Mouse (Mus musculus) inflammation-experienced regulatory T-cells, adult 16 weeks (primary cell): ENCODE results near the gene Gm21698. TPM values are rescaled to one million over a fixed set of nuclear protein-coding genes. Genes with fewer than 3 reads are reported as not detected.

Source experiments
- polyA plus RNA-seq: library from polyadenylated mRNA; unstranded; fragments of 100-300 nt; shearing (Covaris generic); gene quantifications from one replicate; pipeline ENCODE4 v1.2.1, GENCODE M21; 2017

The Gm21698 gene
- polyA plus RNA-seq: not detected

DNA sequence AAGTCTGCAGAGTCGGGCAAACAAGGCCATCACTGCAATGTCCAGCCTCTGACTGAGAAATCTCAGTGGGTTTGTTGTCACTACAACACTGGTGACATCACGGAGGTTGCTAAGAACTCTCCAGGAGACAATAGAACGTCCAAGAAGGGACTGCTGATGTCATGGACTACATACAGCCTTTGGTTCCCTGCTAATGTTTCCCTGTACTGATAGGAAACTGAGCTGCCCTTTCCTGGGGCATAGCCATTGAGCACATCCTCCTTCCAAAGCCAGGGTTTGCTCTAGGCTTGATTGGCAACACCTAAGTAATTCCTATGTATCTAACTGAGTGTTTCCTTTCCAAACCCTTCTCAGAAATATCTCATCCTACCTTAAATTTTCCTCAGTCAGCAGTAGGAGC, at the start of gene Gm21698:
Gene Gm21698 (minus strand): TSS at position 101 of the 400 bp plus-strand sequence.

DNA sequence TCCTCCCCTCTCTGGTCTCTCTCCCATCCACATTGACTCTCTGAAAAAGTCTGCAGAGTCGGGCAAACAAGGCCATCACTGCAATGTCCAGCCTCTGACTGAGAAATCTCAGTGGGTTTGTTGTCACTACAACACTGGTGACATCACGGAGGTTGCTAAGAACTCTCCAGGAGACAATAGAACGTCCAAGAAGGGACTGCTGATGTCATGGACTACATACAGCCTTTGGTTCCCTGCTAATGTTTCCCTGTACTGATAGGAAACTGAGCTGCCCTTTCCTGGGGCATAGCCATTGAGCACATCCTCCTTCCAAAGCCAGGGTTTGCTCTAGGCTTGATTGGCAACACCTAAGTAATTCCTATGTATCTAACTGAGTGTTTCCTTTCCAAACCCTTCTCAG, 34.4 kb upstream of the Gm21698 start, which contains the start of gene Gm5862:
Gene Gm5862 (minus strand): TSS at position 101 of the 400 bp plus-strand sequence.

DNA sequence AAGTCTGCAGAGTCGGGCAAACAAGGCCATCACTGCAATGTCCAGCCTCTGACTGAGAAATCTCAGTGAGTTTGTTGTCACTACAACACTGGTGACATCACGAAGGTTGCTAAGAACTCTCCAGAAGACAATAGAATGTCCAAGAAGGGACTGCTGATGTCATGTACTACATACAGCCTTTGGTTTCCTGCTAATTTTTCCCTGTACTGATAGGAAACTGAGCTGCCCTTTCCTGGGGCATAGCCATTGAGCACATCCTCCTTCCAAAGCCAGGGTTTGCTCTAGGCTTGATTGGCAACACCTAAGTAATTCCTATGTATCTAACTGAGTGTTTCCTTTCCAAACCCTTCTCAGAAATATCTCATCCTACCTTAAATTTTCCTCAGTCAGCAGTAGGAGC, 16.2 kb upstream of the Gm21698 start, which contains the start of gene Gm1979:
Gene Gm1979 (minus strand): TSS at position 101 of the 400 bp plus-strand sequence.

DNA sequence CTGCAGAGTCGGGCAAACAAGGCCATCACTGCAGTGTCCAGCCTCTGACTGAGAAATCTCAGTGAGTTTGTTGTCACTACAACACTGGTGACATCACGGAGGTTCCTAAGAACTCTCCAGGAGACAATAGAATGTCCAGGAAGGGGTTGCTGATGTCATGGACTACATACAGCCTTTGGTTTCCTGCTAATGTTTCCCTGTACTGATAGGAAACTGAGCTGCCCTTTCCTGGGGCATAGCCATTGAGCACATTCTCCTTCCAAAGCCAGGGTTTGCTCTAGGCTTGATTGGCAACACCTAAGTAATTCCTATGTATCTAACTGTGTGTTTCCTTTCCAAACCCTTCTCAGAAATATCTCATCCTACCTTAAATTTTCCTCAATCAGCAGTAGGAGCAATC, 15.9 kb downstream of the Gm21698 start, which contains the start of gene Gm21680:
Gene Gm21680 (minus strand): TSS at position 101 of the 400 bp plus-strand sequence.

DNA sequence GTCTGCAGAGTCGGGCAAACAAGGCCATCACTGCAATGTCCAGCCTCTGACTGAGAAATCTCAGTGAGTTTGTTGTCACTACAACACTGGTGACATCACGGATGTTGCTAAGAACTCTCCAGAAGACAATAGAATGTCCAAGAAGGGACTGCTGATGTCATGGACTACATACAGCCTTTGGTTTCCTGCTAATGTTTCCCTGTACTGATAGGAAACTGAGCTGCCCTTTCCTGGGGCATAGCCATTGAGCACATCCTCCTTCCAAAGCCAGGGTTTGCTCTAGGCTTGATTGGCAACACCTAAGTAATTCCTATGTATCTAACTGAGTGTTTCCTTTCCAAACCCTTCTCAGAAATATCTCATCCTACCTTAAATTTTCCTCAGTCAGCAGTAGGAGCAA, 34.1 kb downstream of the Gm21698 start, which contains the start of gene Gm21671:
Gene Gm21671 (minus strand): TSS at position 101 of the 400 bp plus-strand sequence.

DNA sequence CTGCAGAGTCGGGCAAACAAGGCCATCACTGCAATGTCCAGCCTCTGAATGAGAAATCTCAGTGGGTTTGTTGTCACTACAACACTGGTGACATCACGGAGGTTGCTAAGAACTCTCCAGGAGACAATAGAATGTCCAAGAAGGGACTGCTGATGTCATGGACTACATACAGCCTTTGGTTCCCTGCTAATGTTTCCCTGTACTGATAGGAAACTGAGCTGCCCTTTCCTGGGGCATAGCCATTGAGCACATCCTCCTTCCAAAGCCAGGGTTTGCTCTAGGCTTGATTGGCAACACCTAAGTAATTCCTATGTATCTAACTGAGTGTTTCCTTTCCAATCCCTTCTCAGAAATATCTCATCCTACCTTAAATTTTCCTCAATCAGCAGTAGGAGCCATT, 46.2 kb downstream of the Gm21698 start, which contains the start of gene Gm21663:
Gene Gm21663 (minus strand): TSS at position 101 of the 400 bp plus-strand sequence.

Other genes starting within 250 kb of the Gm21698 start
- 2.3 TPM for gene Actr3b, start 228.7 kb downstream of the Gm21698 start, polyA plus RNA-seq
- gene Gm21663, start 46.3 kb downstream of the Gm21698 start, polyA plus RNA-seq: not detected
- not detected for gene Gm21671, start 34.2 kb downstream of the Gm21698 start, polyA plus RNA-seq
- not detected for gene Gm21680, start 16.0 kb downstream of the Gm21698 start, polyA plus RNA-seq
- not detected for gene Gm1979, start 16.1 kb upstream of the Gm21698 start, polyA plus RNA-seq
- gene Gm5862, start 34.3 kb upstream of the Gm21698 start, polyA plus RNA-seq: not detected
- not detected for gene Speer4a, start 50.9 kb upstream of the Gm21698 start, polyA plus RNA-seq
- not detected for gene Gm7347, start 69.9 kb upstream of the Gm21698 start, polyA plus RNA-seq
- not detected for gene Gm10471, start 100.6 kb upstream of the Gm21698 start, polyA plus RNA-seq
- not detected for gene 5031410I06Rik, start 116.7 kb upstream of the Gm21698 start, polyA plus RNA-seq
- not detected for gene Gm10220, start 132.8 kb upstream of the Gm21698 start, polyA plus RNA-seq